Mouse (Mus musculus) splenic B cell, adult 2 months (primary cell): ENCODE measurements around the gene Xpo4.

ENCODE experiments used
- DNase-seq: peaks from one replicate; pipeline ENCODE4 v3.0.0-alpha.2; 2011; ENCODE audit warnings: low read depth, low spot score
- H3K27me3 ChIP-seq: 2 replicates; pipeline ENCODE4 v1.6.1; 2012; ENCODE audit warnings: mild to moderate bottlenecking, low read length, moderate library complexity, mixed read lengths; ENCODE audit not compliant: control insufficient read depth, poor library complexity, insufficient read depth, severe bottlenecking
- H3K36me3 ChIP-seq: 2 replicates; pipeline ENCODE4 v1.6.1; 2012; ENCODE audit warnings: mild to moderate bottlenecking, low read length, moderate library complexity, mixed read lengths; ENCODE audit not compliant: control insufficient read depth, poor library complexity, insufficient read depth, severe bottlenecking

Gene Xpo4

DNA sequence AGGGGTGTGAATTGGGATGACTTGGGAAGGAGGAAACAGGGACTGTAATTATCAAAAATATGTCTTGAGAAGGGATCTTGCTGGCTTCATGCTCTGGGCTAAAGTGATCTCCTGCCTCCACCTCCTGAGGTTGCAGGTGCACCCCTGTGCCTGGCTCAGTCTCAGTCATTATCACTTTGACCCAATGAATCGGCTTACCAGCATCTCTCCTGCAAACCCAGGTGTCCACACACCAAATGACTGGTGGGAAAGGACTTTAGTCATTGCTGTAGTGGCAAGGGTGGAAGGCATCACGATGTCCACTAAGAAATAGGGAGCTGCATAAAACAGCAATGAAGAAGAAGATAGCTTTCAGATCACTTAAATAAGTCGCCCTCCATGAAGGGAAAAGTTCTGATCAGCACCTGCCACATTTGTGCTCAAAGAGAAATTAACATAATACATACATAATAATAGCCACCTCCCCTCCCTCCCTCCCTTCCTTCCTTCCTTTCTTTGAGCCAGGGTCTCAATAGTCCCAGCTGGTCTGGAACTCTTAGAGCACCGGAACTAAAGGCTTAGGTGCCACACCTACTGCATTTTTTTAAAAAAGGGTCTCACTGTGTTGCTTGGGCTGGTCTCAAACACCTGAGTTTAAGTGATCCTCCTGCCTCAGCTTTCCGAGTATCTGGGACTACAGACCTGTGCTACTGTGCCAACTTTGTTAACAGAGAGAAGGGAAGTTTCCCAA, 135.3 kb downstream of the Xpo4 start:
- Histone ChIP-seq H3K27me3 (peaks cover 2% of the 10 kb centered on the region; the same call in 1 of the 2 replicates), H3K36me3 (no peaks in the 10 kb centered on the region)
- no peak for DNase-seq

DNA sequence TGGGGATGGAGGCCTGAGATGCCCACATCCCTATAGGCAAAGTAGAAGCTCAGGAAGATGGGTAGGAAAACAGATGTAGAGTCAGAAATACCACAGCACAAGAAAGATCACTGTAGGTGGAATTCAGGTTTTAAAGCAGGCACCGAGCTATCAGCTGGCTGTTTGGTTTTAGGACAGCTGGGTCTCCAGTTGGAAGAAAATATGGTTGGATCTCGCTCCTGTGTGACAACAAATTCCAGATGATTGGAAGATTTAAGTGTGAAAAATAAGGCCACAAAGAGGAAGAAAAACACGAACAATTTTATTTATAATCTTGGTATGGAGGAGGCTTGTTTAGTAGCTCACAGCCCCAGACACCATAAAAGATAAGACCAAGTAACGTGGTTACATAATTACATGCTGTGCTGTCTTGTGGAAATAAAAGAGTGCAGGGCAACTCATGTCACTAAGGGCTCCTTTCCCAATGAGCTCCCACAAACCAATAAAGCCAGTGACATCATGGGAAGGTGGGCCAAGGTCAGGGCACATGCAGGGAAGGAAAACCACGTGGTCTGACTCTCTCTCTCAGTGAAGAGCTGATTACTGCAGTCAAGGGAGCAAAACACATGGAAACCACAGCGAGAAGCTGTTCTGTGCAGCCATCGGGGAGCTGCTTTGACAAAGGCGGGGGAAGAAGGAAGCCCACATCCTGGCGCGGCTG, 136.0 kb downstream of the Xpo4 start:
- no peak for DNase-seq

DNA sequence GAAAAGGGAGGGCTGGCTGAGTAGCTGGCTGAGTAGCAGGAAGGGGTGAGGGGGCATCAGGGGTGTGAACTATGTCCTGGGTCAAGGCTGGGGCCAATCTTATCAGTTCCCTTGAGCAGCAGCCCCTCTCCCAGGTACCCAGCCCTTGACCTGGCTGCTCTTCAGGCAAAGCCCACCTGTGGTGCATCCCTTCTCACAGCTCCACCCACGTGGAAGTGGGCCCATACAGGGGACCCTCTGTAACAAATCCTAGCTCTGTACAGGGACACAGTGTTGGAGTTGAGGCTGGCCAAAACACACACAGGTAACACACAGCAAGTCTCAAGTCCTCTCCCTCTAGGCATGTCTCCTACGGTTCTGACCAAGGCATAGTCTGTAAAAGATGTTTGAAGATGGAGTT, 137.6 kb downstream of the Xpo4 start:
- no peaks in the 10 kb centered on the region for H3K36me3 ChIP-seq
- no peak for DNase-seq
- peaks cover 2% of the 10 kb centered on the region; the same call in 1 of the 2 replicates for H3K27me3 ChIP-seq

More for the DNA sequence above, 136.0 kb downstream of the Xpo4 start:
- peaks cover 2% of the 10 kb centered on the region; the same call in 1 of the 2 replicates for H3K27me3 ChIP-seq
- H3K36me3 ChIP-seq = no peaks in the 10 kb centered on the region
